Mouse (Mus musculus): ENCODE data around the gene Zfp36l1.
A peak's percentile ranks its signal among the peaks of the same experiment; 100 is the strongest.
"Not testable (repeated sequence)": the region's sequence is repeated elsewhere in the genome, so short reads cannot be mapped to it uniquely, and the experiment has no call there.

- peak; percentile 72 for TF ChIP-seq CTCF (IDR thresholded peaks at IDR 0.05; ENCODE audit: borderline replicate concordance, extremely low read depth, insufficient read depth, insufficient read length)
- not testable (repeated sequence) for TF ChIP-seq POLR2A (IDR thresholded peaks at IDR 0.05; ENCODE audit: borderline replicate concordance, extremely low read depth, insufficient read depth, insufficient read length, poor library complexity, severe bottlenecking)
These were observed 3.7 kb downstream of the Zfp36l1 start for GRCm38 (mm10) chr12:80108896-80109668.
